Mouse (Mus musculus): ENCODE data around the gene Dcaf10.
"Not testable (repeated sequence)": the region's sequence is repeated elsewhere in the genome, so short reads cannot be mapped to it uniquely, and the experiment has no call there.

Gene Dcaf10

DNA sequence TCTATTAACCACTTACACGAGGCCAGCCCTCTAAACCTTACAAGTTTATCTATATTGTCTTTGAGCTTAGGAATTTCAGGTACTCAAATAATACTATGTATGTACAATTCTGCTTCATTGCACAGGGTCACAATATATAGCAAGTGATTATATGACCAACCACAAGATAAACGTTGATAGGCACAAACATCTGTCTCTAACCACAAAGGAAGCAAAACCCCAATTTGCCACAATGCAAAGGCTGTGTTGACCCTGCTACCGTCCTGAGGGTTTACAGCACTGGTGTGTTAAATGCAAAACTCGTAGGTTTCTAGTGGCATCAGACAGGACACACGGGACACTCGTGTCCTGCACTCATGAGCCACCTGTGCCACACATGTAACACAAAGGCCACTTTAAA is 54.3 kb downstream of the Dcaf10 start:
- DNase-seq = not testable (repeated sequence)

DNA sequence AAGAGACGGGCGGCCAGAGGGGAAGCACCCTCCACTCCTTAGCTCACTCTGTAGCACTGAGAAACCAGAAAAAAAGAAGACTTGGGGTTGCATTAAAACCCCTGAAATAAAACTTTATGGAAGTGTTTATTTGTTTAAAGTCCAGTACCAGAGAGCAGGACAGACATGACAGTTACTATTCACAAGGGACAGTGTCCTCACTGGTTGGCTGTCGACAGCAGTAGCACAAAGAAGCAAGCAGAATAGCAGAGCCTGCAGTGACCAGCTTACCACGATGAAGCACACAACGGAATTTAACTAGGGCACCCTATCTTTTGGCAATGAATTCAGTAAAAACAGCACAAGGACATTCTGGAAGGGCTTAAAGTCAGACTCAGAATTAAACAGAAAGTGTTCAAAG is 56.4 kb downstream of the Dcaf10 start:
- not testable (repeated sequence) for DNase-seq

DNA sequence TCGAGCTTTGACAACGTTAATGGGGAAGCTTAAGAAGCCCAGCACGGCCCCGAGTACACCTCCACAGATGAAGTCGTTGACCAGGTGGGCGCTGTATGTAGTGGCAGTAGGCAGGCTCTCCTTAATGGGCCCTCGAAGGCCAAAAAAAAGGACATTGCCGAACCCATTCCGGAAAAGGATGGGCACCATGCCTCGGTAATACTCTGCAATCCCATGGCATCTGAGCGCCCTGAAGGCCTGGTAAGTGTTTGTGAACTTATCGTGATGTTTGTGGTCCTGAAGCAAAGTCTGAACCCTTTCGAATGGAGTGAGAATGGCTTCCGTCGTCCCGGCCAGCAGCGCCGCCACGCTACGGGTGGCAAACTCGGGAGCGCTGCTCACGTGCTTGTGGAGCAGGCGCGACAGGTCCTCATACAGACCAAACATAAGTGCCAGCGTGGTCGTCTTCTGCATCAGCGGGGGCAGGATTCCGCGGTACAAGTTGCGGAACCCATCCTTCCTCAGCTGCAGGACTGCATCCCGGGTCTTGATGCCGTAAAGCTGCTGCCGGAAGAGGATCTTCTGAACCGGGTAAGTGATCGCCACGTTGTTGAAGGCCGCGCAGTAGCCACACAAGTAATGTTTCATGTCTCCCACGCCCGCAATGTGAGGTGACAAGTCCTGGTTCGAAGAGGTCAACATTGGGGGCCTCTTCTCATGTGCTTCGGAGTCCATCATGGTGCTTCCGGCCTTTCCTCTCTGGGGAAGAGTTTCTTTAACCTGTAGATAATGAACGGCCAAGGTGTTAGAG is 57.7 kb downstream of the Dcaf10 start:
- DNase-seq = no peak

DNA sequence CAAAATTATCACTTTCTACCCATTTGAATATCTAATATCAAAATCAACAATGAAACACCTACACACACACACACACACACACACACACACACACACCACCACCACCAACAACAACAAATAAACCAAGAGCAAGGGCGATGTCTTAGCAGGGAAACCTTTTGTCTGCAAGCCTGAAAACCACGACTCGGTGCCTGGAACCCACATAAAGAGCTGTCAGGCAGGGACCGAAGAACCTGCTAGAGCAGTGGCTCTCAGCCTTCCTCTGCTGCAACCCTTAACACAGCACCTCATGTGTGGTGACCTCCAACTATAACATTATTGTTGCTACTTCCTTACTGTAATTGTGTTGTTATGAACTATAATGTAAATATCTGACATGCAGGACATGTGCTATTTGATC is 60.4 kb downstream of the Dcaf10 start:
- no peak for DNase-seq

DNA sequence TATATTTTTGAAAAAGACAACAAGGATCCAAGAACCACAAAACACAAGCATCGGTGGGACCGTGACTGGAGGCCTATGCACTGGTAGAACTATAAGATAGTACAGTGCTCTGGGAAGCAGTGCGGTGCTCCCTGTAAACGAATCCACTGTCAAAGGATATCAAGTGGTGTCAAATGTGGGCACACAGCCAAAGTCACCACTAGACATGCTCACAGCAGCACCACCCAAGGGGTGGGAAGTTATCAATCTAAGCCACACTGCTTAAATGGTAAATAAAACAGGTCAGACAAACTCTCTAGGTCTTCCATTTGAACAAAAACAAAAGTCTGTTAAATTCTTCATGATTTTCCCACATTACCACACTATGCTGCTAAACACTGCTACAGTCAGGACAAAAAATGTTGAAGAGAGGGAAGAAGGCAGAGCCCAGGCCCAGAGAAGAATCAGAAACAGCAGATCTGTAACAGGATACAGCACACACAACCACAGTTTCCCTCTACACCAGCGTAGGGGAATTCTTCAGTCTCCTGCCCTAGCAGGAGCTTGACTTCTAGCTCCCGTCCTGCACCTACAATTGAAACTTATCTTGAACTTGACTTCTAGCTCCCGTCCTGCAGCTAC is 61.1 kb downstream of the Dcaf10 start:
- no peak for DNase-seq

DNA sequence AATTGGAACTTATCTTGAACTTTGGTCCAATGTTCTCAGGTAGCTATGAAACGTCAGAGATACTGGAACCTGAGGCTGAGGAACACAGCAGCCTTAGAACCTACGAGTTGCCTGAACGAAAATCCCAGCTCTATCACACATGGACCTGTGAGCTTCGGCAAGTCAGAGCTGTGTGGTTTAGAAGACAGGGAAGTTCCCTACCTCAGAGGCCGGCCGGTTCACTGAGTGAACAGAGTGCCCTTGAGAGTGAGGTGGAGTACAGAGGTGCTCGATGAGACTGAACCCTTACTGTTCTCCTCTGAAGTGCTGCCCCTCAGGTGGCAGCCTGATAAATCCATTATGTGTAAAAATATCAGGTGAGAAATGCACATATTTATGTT is 61.6 kb downstream of the Dcaf10 start:
- no peak for DNase-seq

DNA sequence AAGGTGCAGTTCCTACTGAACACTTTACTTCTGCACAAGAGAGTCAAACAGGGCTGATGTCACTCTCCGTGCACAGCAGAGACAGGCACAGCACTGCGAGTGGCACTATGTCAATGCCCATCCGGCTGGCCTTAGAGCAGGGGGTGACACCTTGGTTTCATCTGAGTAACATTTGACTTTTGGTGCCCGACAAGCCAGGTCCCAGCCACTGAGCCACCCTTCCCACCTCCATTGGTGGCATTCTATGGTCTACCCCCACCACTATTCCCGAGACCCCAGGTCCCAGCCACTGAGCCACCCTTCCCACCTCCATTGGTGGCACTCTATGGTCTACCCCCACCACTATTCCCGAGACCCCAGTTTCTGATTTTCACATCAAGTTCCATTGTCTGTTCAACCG is 62.2 kb downstream of the Dcaf10 start:
- no peak for DNase-seq

DNA sequence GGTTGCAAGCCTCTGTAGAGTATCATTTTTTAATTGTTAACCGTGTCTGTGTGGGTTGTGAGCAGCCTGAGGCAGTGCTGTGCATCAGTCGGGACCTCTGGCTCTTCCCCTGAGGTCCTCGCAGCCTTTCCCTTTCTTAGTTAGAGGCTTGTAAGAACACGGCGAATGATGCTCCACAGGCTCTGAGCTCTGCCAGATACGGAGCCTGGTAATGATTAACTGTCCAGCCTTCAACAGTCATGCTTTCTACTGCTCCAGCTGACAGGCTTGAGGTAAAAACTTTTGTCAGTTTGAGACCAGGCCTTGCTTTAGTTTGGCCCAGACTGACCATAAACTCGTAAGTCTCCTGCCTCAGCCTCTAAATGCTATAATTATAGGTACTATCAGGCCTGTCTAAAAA is 63.4 kb downstream of the Dcaf10 start:
- DNase-seq = no peak

DNA sequence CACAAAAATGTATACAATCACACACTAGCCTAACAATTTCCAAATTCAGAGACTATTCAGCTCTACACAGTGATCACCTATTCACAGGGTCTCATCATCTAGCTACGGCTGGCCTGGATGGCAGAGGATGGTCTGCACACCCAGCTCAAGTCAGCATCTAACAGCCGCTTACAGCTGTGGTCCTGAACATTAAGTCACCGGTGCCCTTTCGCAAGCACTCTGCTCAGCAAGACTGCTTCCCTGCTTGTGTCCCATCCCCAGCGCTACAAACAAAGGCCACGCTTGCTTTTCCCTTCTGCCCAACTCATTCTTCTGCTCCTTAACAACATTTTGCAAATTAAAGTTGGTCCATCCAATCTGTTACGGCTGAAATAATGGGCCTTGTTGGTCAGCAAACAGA is 64.5 kb downstream of the Dcaf10 start:
- no peak for DNase-seq

DNA sequence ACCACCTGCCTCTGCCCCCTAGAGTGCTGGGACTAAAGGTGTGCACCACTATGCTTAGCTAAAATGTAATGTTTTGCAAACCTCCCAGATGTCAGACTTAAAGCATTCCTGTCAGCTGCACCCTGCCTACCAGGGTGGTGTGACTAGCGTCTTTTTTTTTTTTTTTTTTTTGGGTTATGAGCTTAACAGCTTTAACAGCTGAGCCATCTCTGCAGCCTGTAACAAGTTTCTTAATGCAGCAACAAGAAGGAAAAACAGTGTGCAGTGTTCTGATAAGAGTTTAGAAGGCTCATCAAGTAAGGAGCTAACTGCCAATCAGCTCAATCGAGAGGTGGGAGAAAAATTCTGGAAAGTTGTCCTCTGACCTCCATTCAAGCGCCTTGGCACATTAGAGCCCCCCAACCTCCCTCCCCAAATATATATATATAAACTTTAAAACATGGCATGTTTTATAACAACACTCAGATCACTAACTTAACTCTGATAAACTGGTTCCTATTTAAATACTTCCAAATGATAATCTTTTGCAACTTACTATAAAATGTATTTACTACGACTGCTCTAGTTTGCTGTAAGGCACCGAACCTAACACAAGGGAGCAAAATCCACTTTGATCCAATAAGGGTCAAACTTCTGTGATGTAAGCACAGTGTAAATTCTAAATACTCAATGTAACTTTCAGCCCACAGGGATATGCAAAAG is 65.3 kb downstream of the Dcaf10 start:
- DNase-seq = no peak

DNA sequence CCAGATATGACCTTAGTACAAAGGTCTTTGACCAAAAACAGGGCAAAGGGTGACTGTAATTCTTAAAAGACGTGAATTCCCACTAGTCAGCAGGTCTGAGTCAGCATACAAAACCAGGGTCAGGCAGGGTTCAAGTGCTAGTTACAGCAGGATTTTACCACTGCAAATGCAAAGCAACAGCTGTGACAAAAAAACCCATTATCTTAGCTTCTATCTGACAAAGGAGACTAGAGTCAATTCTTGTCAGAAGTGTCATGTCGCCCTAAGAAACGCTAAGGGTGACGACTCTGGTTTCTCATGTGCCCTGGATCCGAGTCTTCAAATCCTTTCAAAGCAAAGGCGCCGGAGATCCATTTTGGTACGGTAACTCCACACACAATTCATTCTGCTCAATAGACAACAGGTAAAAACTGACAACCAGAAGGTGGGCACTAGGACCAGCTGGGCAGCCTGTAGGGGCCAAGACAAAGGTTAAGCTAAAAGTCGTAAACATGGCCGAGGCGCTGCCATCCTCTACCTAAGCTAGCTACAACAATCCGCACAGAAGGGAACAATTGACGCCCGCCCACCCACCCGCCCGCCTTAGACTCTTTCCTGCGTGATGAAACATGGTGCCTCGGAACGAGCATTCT is 65.9 kb downstream of the Dcaf10 start:
- DNase-seq = no peak

DNA sequence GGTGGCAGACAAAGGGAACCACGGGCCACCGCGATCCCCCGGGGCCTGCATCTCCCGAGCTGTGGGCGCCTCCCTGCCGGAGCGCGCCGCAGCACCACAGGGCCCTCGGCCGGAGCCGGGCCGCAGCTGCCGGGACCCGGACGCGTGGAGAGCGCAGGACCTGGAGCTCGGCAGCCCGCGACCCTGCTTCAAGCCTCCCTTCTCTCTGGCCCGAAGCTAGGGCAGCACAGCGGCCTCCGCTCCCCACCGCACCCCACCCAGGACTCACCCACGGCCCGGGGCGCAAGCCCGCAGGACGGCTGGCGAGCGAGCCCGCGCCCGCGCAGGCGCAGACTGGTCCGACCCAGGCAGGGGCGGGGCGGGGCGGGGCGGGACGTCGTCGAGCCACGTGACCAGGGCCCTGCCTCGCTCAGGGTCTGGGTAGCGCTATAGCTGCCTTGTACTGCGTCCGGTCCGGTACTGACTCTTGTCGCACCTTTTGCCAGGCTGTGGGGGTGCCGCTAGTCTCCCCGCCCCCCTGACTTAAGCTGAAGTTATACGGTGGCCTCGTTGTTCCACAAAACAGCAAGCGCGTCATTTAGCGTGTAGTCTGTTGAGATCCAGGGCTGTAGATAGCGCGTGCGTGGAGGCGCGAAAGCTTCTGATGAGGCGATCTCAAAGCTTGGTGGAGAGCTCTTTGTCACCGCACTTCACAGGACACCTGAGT is 66.7 kb downstream of the Dcaf10 start, which contains the start of gene Slc25a51:
TSS of gene Slc25a51 (minus strand) at position 340 of the 706 bp plus-strand sequence.
- peak; percentile 89 to 92 for DNase-seq

DNA sequence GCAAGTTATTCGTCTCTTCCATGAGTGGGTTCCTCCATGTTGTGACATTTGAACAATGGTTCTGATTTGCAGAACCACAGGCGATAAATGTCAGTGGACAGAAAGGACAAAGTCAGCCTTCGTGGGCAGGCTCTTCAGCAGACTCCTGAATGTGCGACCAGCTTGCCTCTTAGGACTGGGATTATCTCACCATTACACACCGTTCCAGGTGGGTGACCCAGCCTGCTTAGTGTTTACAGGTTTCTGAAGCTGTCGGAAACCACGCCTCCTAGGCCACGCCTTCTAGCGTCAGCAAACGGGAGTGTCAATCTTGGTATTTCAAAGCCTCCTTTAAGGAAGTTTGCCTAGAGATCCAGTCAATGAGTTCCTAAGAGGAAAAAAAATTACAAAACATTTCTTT is 67.4 kb downstream of the Dcaf10 start:
- DNase-seq = peak; percentile 68 to 71

DNA sequence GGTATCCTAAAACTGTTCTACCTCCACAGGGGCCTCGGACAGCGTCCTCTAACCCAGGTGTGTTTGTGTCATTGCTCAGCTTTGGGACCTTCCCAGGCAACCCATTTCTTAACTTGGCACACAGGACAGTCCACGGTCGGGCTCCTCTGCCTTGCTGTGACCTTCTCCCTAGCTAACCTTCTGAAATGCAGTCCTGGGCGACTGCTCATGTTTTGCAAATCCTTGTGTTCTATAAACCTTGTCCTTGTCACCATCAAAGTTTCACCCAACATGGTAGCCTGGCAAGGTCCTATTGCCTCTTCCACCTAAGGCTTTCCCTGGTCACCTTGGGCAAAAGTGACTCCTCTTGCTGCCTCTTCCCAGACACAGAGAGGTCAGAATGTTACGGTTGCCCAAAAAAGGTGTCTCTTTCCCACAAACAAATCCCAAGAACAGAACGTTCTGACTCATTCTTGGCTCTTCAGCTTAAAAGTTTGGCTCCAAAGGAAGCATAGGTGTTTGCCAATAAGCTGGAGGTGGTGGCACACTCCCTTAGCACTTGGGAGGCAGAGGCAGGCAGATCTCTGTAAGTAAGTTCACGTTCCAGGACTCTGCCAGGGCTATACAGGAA is 69.4 kb downstream of the Dcaf10 start:
- DNase-seq = no peak

DNA sequence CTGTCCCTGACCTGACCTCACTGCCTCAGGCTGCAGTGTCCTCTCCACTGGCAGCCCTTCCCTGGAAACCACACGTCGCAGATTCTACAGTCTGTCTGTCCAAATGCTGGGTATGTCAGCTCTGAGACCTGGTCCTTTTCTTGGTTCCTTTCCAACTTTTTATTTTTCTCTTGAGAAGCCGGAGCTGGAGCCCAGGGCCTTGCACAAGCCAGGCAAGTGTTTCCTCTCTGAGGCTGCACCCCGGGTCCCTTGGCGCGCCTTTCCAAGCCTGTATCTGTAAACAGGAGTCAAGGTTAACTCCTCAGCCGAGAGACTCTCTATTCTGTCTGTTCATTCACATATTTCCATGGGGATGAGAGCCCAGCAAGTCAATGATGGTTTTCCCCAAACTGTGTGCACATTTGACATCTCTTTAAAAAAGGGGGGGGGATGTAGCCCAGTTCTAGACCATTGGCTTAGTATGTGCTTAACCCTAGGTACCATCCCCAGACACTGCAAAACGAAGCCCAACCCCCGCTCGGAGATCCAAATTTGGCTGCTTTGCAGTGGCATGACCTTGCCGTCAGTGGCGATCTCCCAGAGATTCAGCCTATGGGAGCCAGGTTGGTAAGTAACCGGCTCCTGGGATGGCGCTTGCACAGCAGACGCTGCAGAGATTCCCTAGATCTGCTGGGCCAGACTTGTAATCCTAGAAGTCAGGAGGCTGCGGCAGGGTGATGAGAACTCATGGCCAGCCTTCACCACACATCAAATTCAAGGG is 70.7 kb downstream of the Dcaf10 start:
- peak in 1 of 2 experiments; percentile 18 for DNase-seq

DNA sequence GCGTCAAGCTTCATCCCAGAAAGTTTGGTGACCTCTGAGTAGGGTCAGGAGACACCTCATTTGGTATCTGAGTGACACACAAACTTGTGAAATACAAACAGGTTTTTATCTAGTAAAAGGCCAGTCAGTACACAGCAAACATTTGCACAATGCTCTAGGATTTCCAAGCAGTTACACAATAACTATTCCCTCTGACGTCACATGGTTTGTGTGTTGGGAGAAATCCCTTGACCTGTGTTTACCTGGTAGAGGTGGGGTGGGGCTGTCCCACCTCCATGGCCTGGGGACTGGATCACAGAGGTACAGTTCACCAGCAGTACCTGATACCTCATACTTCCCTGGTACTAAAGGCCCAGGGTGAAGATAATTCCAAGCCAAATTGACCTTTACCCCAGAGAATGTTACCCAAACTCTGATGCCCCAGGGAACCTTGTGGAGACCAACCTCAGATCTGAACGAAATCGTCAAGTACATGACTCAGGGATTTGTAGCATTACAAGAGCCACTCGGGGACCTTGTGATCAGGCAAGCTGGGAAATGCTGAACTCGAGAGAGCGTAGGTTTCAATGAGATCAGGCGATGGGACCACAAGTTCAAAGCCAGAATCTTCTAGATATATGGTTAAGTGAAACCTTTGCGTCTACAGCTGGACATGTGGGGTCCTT is 71.9 kb downstream of the Dcaf10 start:
- no peak for DNase-seq

DNA sequence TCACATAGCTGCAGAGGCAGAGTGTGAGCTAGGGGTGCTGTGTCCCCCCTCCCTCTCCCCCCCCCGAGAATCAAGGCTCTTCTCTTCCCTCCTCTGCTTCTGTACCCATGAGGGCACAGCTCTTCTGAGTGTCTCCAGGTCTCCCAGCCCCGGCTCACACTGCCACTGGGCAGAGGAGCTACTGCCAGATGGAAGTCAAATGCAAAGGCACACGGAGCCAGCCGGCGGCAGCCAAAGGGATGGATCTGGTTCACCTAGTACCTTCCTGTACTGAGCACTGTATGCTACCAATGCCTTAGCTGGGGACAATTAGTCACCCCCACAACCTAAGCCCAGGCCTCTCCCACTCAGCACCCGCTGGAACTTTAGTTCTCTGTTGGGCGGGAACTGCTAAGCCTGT is 74.4 kb downstream of the Dcaf10 start:
- peak; percentile 56 to 61 for DNase-seq

DNA sequence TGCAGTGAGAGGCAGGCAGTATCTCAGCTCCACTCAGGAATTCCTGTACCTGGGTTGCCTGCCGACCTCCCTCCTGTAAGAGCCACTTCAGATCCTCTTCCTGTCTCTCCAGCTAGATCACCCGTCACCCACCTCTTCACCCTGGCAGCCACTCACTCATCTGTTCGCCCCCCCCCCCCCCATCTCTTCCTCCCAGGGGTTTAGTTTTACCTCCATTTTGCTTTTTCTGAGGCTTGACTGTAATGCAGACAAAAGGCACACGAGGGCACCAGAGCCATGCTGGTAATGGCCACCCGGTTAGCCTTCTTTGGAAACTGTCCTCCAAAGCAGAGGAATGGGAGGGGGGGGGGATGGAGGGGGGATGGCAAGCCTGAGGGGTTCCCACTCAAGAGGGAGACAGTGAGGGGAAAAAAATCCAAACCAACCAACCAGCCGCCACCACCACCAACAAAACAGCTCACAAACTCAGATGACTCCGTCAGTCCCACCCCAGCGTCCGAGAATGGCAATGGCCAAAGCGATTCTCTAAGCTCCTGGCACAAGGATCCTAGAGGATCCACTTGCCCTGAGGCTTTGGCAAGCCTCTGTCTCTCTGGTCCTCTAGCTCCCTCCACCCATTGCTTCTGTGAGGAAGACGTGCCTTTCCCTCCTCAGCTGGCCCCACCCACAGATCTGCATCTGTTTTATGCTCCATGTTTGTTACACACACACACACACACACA is 76.5 kb downstream of the Dcaf10 start:
- peak; percentile 78 to 81 for DNase-seq

DNA sequence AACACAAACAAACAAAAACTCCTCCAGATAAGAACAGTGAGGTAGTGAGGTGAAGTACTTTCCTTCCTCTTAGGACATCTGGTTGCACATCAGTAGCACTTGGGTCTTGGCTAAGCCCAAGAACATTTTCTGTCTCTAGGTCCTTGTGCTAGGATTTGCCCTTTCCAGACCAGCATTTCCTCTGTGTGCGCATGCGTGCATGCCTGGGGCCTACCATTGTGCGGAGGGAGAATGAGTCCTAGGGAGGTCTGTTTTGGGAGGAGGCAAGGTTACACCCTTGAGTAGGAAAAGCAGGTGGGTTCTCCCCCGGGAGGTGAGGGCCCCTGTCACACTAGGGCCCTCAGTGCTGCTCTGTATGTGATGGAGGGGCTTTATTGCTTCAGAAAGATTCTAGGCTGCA is 77.2 kb downstream of the Dcaf10 start:
- DNase-seq = no peak

DNA sequence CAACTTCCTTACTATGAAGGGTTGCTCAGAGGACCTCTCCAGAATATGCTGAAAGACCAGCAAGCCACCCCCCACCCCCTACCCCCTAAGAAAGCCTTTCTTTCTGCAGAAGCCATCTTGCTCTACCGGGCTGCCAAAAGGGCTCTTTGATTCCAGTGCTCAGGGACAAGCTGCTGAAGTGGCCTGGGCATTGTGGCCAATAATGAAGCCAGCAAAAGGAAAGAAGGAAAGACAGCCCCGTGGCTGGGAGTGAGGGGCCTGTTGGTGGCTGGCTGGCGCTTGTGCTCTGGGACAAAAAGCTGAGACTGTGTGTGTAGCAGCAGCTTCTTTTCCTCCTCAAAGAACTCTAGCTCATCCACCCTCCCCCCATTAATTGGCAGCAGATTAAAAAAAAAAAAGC is 78.8 kb downstream of the Dcaf10 start:
- DNase-seq = no peak
